Mouse (Mus musculus) kidney, postnatal 14 days (tissue): ENCODE measurements around the gene Atp6v1e1.
"Not testable (repeated sequence)": the region's sequence is repeated elsewhere in the genome, so short reads cannot be mapped to it uniquely, and the experiment has no call there.

Experiments
- DNase-seq: peaks from one replicate; pipeline ENCODE4 v3.0.0; 2022; ENCODE audit warnings: mixed read lengths

Gene Atp6v1e1

DNA sequence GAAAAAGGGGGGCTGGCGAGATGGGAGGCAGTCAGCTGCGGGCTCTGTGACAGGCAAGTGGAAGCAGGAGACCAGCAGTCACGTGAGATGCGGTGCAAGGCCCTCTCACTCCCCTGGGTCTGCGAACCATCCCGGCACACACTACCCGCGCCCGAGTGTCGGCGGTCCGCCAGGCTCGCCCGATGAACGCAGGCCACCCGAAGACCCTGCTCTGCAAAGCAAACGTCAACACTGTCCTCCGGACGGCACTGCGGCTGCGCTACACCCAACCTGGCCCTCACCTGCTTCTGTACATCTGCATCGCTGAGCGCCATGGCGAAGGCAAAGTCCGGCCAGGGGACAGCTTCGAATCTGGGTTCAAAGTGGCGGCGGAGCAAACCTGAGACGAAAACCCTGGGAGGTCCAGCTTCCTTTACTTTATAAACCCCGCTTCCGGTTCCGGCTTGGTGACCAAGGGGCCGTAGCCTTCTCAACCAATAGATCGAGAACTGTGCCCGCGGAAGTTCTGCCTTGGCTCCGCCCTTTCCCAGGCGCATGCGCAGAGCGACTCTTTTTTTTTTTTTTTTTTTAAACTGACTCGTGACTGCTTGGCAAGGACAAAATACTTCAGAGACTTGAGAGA, at the start of gene Atp6v1e1:
Gene Atp6v1e1 (minus strand): TSS at position 487 of the 622 bp plus-strand sequence.
- DNase-seq = peak; percentile 95

GRCm38 (mm10) chr6:120871286-120871685, 48.7 kb upstream of the Atp6v1e1 start:
- no peak for DNase-seq

- no peak for DNase-seq
Observed at GRCm38 (mm10) chr6:120868824-120869223, 46.2 kb upstream of the Atp6v1e1 start.

- no peak for DNase-seq
Observed at GRCm38 (mm10) chr6:120866051-120866814, 43.6 kb upstream of the Atp6v1e1 start.

DNA sequence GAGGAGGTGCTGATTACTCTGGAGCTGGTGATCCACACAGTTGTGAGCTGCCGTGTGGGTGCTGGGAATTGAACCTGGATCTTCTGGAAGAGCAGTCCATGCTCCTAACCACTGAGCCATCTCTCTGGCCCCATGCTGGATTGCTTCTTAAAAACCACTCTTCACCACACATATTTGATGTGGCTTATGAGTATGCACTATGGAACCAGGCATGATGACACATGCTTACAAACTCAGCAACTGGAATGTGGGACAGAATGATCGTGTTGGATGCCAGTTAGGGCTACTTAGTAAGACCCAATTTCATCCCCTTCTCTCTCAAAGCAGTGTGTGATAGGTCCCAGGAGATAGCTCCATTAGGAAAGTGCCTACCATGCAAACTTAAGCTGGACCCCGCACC, 37.5 kb upstream of the Atp6v1e1 start:
- DNase-seq = no peak

DNA sequence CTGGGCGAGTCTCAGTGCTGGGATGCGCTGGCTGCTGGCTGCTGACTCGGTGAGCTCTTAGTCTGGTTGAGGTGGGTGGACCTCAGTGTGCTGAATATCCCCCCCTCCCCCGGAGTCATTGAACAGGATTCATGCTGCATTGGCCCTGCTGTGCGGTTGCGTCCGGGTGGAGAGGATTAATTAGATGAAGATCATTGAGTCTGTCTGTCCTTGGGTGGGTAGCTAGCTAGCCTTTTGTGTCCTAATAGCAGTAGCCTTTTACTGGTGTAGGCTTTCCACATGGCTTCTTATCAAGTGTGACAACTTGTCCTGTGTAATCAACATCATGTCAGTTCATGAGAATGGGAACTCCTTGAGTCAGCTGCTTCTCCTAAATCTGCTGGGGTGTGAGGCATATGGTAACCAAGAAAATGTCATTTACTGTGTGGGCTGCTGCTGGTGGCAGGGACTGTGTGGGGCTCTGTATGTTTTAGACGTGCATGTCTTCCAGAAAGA, 35.7 kb upstream of the Atp6v1e1 start:
- DNase-seq = no peak

DNA sequence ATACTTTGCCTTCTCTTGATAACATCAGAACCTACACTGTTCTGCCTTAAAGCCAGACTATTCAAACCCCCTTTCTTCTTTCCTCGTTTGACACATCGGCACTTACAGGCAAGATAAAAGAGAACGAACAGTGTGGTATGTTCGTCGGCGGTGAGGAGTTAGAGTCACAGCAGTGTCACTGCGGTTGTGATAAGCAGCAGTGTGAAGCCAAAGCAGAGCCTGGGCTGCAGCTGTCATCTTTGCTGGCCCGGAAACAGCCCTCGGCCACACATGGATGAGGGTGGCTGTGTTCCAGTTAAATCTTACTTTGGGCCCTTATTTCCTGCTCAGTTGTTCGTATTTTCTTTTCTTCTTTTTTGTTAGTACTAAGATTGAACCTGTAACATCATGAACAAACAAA, 31.8 kb upstream of the Atp6v1e1 start:
- peak; percentile 12 for DNase-seq

- not testable (repeated sequence) for DNase-seq
Observed at GRCm38 (mm10) chr6:120850720-120851119, 28.1 kb upstream of the Atp6v1e1 start.

DNA sequence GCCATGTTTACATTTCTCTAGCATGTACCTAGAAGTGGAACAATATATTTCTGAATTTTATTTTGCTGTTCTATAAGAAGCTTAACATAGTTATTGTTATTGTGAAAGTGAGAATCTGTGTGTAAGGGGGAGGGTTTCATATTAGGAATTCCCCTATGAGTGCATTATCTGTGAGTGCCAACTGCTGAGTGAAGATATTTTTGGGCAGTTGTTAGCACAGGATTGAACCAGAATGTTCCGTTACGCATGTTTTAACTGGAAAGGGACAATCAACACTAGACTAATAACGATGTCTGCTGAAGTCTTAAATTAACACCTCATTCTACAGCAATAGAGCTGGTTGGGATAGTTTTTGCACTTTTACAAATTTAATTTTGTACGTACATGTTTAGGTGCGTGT, 19.2 kb upstream of the Atp6v1e1 start:
- DNase-seq = no peak

DNA sequence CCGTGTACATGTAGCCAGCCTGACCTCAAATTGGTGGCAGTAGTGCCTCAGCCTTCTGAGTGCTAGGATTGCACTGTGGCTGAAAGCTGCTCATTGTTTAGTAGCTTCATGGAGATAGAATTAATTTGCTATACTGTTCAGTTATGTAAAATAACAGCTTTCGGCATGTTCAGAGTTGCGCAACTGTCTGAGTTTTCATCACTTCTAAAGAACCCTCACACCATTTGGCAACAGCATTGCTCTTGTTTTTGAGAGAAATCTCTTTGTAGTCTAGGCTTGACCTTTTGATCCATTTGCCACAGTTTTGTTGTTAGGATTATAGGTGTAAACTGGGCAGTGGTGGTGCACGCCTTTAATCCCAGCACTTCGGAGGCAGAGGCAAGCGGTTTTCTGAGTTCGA, 17.7 kb upstream of the Atp6v1e1 start:
- DNase-seq = no peak

- DNase-seq = no peak
Observed at GRCm38 (mm10) chr6:120837152-120837530, 14.5 kb upstream of the Atp6v1e1 start.

- no peak for DNase-seq
Observed at GRCm38 (mm10) chr6:120836389-120837151, 14.0 kb upstream of the Atp6v1e1 start.

- DNase-seq = peak; percentile 97
Observed at GRCm38 (mm10) chr6:120835474-120836374, 13.1 kb upstream of the Atp6v1e1 start, which contains the start of gene Bcl2l13. Bcl2l13 (plus strand) TSS chr6:120836212.

DNA sequence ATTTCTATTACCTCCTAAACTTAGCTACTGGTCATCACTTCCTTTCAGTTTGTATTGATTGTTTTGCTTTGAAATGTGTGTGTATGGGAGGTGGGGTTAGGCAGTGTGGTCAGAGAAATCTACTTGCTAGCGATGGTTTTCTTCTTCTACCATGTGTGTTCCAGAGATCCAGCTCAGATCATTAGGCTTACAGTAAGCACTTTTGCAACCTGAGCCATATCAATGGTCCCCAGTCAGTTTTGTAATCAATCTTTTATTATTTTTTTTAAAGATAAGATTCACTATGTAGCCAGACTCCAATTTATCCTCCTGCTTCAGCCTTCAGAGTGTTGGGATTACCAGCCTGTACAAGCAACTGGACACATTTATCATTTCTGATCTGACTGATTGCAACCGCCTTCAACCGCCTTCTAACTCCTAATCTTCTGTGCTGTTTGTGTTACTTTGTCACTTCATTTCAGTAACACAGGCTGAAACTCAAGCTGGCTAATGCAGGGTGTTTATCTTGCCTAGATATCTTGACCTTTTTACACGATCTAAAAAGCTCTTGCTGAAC, 12.3 kb upstream of the Atp6v1e1 start:
- DNase-seq = no peak

DNA sequence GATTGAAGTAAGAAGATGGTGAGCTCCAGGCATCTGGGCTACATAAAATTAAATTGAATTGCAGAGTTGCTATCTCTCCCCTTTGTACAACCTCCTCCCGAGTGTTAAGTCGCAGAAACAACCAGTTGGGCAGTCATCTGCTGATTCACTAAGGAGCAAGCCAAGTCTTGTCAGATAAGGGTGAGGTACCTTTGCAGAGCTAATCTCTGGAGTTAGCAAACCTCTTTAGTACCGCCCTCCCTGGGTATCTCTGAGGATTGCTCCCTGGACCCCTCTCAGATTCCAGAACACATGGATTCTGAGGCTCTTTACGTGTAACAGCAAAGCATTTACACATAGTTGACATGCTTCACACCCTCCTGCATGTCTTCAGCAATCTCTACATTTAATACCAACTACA, 9.5 kb upstream of the Atp6v1e1 start:
- no peak for DNase-seq

- no peak for DNase-seq
Observed at GRCm38 (mm10) chr6:120830866-120831608, 8.4 kb upstream of the Atp6v1e1 start.

GRCm38 (mm10) chr6:120830056-120830455, 7.5 kb upstream of the Atp6v1e1 start:
- DNase-seq = no peak

DNA sequence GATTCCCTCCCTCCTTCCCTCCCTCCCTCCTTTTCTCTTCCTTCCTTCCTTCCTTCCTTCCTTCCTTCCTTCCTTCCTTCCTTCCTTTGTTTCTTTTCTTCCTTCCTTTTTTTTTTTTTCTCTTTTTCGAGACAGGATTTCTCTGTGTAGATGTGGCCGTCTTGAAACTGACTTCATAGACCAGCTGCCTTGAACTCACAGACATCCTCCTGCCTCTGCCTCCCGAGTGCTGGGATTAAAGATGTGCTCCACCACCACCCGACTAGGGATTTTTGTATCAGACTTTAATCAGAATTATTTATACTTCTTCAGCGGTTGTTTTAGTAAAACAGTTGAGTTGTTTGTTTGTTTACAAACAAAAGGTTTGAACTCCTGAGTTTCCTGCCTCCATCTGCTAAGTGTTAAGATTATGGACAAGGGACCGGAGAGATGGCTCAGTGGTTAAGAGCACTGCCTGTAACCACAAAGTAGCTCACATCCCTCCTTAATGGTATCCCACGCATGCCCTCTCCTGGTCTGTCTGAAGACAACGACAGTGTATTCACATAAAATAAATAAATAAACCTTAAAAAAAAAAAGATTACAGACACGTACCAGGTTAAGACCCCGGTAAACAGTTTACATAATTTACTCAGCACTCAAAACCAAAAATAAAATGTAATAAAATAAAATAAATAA, 483 bp upstream of the Atp6v1e1 start:
- peak; percentile 12 for DNase-seq

DNA sequence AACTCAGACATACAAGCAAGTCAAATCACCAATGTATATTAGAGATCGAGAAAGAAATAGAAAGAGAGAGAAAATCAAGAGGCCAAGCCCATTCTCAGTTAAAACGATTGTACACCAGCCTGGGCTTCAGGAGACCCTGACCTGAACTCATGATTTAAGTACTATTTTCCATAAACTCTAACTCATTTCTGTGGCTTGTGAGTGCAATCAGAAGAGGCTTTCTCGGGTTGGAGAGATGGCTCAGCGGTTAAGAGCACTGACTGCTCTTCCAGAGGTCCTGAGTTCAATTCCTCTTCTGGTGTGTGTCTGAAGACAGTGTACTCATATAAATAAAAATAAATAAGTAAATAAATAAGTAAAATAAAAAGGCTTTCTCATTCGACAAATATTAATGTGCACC, 878 bp downstream of the Atp6v1e1 start:
- no peak for DNase-seq

DNA sequence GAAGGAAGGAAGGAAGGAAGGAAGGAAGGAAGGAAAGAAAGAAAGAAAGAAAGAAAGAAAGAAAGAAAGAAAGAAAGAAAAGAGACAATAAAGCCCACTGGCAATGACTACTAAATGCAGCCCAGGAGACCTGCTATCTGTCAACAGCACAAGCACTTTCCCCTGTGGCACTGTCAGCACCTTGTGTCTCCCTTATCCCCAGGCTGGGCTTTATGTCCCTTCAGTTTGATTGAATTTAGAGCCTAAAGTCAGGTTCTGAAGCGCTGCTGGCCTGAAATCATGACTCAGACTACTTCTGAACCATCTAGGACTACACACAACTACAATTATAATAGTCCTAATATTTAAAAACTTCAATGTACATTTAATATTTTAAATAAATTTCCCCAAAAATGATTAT, 1.7 kb downstream of the Atp6v1e1 start:
- DNase-seq = no peak

DNA sequence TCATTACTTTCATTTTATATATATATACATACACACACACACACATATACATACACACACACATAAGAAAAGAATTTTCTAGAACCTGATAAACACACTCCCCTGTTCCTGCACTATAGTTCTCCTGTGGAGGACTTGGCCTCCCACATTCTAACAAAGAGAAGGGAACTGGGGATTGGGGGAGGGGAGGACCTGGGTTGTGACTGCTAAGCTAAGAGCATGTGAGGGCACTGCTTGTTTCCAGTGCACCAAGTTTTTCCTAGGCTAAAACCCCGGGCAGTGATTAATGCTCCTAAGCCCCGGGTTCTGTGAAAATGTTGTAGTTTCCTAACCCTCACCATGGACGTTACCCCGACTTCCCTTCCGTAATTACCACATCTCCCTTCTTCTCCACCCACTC, 2.4 kb downstream of the Atp6v1e1 start:
- peak; percentile 30 for DNase-seq
